Mouse (Mus musculus): Measurements from ENCODE around the gene Pxn.
A peak's percentile ranks its signal among the peaks of the same experiment; 100 is the strongest.

The Pxn gene

DNA sequence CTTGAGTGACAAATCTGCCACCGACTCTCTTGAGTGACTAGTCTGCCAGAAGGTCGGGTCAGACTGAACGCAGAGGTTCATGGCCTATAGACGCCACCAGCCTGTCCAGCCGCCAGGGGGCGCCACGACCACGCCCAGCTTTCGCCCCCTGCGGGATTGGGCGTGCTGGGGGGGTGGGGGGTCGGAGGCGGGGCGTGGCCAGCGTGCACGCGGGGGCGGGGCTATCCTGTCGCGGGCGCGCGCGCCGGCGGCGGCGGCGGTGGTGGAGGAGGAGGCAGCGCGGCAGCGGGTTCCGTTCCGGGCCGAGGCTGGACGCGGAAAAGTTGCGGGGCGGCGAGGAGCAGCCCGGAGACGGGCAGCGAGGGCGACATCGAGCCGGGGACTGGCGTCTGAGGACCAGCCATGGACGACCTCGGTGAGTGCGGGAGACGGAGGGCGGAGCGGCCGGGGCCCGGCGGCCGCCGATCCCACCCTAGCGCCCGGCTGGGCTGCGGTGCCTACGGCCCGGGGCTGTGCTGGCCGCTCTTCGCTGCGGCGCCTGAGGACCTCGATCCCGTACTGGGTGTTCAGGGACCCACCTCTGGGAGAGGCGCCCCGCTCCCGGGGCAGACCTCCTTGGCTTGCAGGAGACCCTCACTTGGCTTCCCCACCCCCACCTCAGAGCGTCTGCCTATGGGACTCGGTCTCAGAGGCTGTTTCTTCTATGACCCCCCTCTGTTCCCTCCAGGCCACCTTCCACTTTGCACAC is at the start of gene Pxn:
Gene Pxn (plus strand): TSS at position 223 of the 748 bp plus-strand sequence.
- ATAC-seq (ENCODE audit: insufficient number of reproducible peaks, low FRiP score, low TSS enrichment) = peak; percentile 43; the same call in 1 of the 2 replicates

GRCm38 (mm10) chr5:115458918-115459317 is 47.6 kb upstream of the Pxn start:
- no peak for ATAC-seq (ENCODE audit: insufficient number of reproducible peaks, low FRiP score, low TSS enrichment)

DNA sequence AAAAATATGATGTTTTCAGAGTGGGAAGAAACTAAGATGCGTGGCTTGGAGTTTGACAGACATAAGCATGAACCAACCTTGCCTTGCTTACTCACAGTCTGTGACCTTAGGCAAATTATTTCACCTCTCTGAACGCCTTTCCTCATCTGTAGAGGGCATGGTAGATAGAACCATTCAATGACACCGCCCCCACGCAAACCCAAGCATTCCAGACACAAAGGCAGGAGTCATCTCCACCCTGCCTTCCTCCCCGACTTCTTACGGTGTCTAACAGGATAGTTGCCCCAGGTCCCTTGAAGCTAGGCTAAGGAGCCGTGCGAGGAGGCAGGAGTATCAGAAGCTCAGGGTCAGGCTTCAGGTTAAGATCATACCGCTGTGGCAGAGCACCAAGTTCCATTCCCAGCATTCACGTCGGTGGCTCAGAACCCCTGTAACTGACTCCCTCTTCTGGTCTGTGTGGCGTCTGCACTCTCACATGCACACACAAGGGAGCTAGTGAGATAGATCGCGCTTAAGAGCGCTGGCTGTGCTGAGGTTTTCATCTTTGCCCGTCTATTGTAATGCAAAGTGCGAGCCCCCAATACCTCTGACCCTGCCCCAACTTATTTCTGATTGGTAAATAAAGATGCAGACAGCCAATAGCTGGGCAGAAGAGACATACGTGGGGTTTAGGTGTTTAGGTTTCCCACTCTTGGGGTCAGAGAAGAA is 41.9 kb upstream of the Pxn start:
- no peak for ATAC-seq (ENCODE audit: insufficient number of reproducible peaks, low FRiP score, low TSS enrichment)

- no peak for ATAC-seq (ENCODE audit: insufficient number of reproducible peaks, low FRiP score, low TSS enrichment)
Measured at GRCm38 (mm10) chr5:115465642-115466420, 40.6 kb upstream of the Pxn start, which contains the start of gene Pla2g1b. Gene Pla2g1b, plus strand, starts transcription at chr5:115466262.

DNA sequence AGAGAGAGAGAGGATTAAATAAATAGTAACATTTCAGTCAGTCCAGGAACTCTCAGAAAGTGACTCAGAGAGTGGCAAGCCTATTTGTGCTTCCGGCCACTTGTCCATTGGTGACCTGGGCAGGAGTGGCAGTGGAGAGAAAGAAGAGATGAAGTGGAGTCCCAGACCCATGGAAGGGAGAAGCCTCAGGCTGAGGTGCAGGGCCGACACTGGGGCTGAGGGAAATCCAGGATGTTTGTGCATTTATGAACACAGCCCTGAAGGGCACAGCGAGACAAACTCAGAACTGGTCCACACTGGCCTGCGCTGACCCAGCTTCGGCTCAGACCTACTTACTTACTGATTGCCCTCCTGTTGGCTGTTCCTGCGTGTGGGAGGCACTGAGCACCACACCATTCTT is 36.7 kb upstream of the Pxn start:
- no peak for ATAC-seq (ENCODE audit: insufficient number of reproducible peaks, low FRiP score, low TSS enrichment)

DNA sequence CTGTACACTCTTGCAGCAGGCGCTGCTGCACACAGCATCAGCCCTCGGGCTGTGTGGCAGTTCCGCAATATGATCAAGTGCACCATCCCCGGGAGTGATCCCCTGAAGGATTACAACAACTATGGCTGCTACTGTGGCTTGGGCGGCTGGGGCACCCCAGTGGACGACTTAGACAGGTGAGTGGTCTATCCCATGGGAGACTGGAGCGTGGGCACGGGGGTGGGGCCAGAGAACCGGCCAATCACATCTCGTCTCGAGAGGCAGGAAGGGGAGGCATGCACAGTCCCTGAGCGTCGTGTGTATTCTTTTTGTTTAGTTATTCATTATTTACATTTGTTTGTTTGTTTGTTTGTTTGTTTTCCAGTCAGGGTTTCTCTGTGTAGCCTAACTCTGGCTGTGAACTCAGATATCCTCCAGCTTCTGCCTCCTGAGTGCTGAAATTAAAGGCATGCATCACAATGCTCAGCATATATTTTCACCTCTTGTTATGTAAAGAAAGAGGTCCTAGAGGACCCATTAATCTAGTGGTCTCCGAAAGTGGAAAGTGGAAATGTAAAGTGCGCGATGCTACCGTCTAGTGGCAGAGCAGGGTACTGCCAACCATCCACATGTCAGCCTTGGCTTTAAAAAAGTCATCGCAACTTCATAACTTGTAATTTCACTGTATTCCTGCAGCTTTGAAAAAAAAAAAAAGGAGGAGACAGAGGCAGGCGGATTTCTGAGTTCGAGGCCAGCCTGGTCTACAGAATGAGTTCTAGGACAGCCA is 35.5 kb upstream of the Pxn start:
- ATAC-seq (ENCODE audit: insufficient number of reproducible peaks, low FRiP score, low TSS enrichment) = no peak

- ATAC-seq (ENCODE audit: insufficient number of reproducible peaks, low FRiP score, low TSS enrichment) = no peak
Measured at GRCm38 (mm10) chr5:115473191-115473590, 33.3 kb upstream of the Pxn start.

GRCm38 (mm10) chr5:115474174-115474828 is 32.2 kb upstream of the Pxn start:
- no peak for ATAC-seq (ENCODE audit: insufficient number of reproducible peaks, low FRiP score, low TSS enrichment)

DNA sequence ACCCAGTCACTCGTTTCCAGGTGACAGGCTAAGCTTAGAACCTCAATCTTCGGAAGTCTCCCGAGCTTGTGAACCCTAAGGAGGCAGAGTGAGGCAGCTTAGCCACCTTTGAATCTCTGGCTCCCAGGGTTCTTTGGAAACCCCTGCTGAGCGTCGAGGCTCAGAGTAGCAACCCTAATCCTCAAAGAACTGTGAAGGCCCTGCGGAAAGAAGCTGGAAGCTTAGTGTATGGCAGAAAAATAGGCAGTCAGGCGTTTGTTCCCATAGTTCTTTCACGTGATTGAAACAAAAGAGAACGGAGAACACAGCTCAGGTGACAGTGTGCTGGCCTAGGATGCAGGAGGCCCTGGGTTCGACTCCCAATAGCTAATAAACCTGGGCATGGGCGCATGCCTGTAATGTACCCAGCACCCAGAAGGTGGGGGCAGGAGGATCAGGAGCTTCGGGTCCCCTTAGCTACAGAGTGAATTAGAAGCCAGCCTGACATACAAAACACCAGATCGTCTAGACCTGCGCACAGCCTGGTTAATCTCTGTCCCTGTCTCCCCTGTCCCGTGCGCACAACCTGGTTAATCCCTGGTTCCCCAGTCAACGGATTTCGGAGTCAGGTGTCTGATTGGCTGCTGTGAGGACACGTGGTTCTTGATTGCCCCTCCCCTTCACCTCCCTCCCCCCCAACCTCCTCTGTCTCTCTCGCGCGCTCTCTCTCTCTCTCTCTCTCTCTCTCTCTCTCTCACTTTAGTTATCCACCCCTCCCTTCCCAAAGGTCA is 31.0 kb upstream of the Pxn start:
- peak; percentile 82; the same call in 1 of the 2 replicates for ATAC-seq (ENCODE audit: insufficient number of reproducible peaks, low FRiP score, low TSS enrichment)

GRCm38 (mm10) chr5:115476107-115476727 is 30.3 kb upstream of the Pxn start:
- no peak for ATAC-seq (ENCODE audit: insufficient number of reproducible peaks, low FRiP score, low TSS enrichment)

- no peak for ATAC-seq (ENCODE audit: insufficient number of reproducible peaks, low FRiP score, low TSS enrichment)
Measured at GRCm38 (mm10) chr5:115479561-115479960, 26.9 kb upstream of the Pxn start.

DNA sequence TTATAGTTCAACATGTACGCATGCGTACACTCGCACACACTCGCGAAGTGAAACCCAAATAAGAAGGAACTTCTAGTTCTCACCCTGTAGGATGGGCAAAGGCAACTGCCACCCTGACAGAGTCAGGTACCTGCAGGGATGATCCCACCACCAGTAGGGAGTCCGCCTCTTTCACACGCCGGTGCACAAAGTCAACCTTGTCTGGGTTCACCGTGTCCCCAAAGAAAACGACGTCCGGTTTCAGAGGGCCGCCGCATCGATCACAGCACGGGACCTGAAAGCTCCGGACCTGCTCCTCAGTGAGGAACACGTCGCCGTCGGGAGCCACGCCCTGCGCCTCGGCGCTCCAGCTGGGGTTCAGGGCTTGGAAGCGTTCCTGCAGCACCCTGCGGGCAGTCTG is 26.4 kb upstream of the Pxn start:
- ATAC-seq (ENCODE audit: insufficient number of reproducible peaks, low FRiP score, low TSS enrichment) = no peak

DNA sequence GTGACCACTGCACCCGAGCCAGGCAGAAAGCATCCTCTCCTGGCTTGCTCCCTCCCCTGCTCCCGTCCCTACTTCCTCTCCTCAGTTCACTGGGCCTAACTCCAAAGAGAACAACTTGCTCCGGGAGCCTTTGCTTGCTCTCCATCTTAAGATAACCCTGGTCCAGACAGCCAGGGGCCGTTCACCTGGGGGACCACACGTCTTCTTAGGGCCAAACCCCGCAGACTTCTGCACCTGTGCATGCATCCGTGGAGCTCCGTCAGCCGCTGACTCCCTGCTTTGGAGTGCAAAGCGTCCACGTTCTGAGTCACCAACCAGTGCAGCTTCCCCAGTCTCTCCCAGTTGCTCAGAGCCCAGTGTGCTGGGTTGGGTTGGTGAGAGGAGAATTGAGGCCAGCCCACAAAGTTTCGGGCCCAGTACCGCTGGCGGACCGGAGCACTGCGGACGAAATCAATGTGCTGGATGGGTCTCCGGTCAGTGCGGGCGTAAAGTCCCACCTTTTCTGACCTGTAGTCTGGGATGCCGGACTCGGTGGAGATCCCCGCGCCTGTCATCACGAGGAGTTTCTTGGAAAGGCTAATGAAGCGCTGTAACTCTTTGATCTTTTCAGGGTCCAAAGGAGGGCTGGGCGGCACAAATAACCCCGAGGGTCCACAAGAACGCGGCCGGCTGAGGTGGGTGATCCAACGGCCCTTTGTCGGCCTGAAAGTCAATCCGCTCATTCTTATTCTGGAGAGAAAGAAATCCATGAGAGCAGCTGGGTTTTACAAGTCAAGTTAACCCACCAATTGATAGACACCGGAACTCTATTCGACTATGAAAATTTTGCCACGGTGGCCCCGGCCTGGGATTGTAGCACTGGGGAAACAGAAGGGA is 23.8 kb upstream of the Pxn start:
- ATAC-seq (ENCODE audit: insufficient number of reproducible peaks, low FRiP score, low TSS enrichment) = no peak

- ATAC-seq (ENCODE audit: insufficient number of reproducible peaks, low FRiP score, low TSS enrichment) = no peak
Measured at GRCm38 (mm10) chr5:115483385-115483784, 23.1 kb upstream of the Pxn start.

GRCm38 (mm10) chr5:115483947-115484920 is 22.2 kb upstream of the Pxn start, which contains the start of gene Sirt4:
Gene Sirt4, minus strand, starts transcription at chr5:115484725.
- ATAC-seq (ENCODE audit: insufficient number of reproducible peaks, low FRiP score, low TSS enrichment) = peak; percentile 84

- no peak for ATAC-seq (ENCODE audit: insufficient number of reproducible peaks, low FRiP score, low TSS enrichment)
Measured at GRCm38 (mm10) chr5:115484996-115485395, 21.5 kb upstream of the Pxn start.

Measured in cerebellum, adult (tissue).